Mouse (Mus musculus): ENCODE results near the gene Vps13a. TPM values are rescaled to one million over a fixed set of nuclear protein-coding genes. Genes with fewer than 3 reads are reported as not detected.
A peak's percentile ranks its signal among the peaks of the same experiment; 100 is the strongest.

Gene Vps13a
- total RNA-seq, 2 experiments from 2014 or later: 62.3 to 64.0 TPM

- intact Hi-C loops (cut with DNase I): loop anchor here (2.0 kb wide), 4 partner anchors 164 to 570 kb away; partner anchors contain the start of gene Gna14
- peak in 1 of 2 experiments; percentile 7 for DNase-seq (ENCODE audit: low spot score in 2 of 2)
Measured at GRCm38 (mm10) chr19:16598653-16599297, 182.0 kb downstream of the Vps13a start.

GRCm38 (mm10) chr19:16597216-16597615 lies 183.5 kb downstream of the Vps13a start:
- no peak for DNase-seq (ENCODE audit: low spot score in 2 of 2)
- intact Hi-C loops (cut with DNase I): no loop called here

GRCm38 (mm10) chr19:16593975-16594317 lies 186.8 kb downstream of the Vps13a start:
- DNase-seq (ENCODE audit: low spot score in 2 of 2): no peak
- intact Hi-C loops (cut with DNase I): no loop called here

GRCm38 (mm10) chr19:16593256-16593974 lies 187.3 kb downstream of the Vps13a start:
- intact Hi-C loops (cut with DNase I): no loop called here
- DNase-seq (ENCODE audit: low spot score in 2 of 2): peak in 1 of 2 experiments; percentile 8

- intact Hi-C loops (cut with DNase I): no loop called here
- DNase-seq (ENCODE audit: low spot score in 2 of 2): peak in 1 of 2 experiments; percentile 12
Measured at GRCm38 (mm10) chr19:16585379-16585778, 195.4 kb downstream of the Vps13a start.

GRCm38 (mm10) chr19:16584546-16584945 lies 196.2 kb downstream of the Vps13a start:
- no peak for DNase-seq (ENCODE audit: low spot score in 2 of 2)
- intact Hi-C loops (cut with DNase I): no loop called here

GRCm38 (mm10) chr19:16580501-16580900 lies 200.2 kb downstream of the Vps13a start:
- intact Hi-C loops (cut with DNase I): no loop called here
- no peak for DNase-seq (ENCODE audit: low spot score in 2 of 2)

- intact Hi-C loops (cut with DNase I): no loop called here
- no peak for DNase-seq (ENCODE audit: low spot score in 2 of 2)
Measured at GRCm38 (mm10) chr19:16579656-16580260, 201.0 kb downstream of the Vps13a start.

GRCm38 (mm10) chr19:16576790-16577189 lies 203.9 kb downstream of the Vps13a start:
- intact Hi-C loops (cut with DNase I): no loop called here
- no peak for DNase-seq (ENCODE audit: low spot score in 2 of 2)

Other genes with a start within 250 kb of the Vps13a start
- gene Foxb2, start 92.9 kb upstream of the Vps13a start, total RNA-seq (2021): not detected
- gene Prune2, start 175.2 kb upstream of the Vps13a start, total RNA-seq (2021): 10 to 100 TPM; 44.2 to 52.7 TPM

Measured in left cerebral cortex, postnatal 14 days (tissue).